Mouse (Mus musculus) cerebellum, postnatal 14 days (tissue): ENCODE results near the gene Depdc1b.

Experiments used
- DNase-seq, 2 experiments: peaks; one replicate each; pipeline ENCODE4 v3.0.0; 2021; ENCODE audit warnings: mixed read lengths in 2 of 2

Gene Depdc1b

GRCm38 (mm10) chr13:108315702-108316486, at the start of gene Depdc1b:
Gene Depdc1b, plus strand, starts transcription at chr13:108316332.
- peak; percentile 94 to 96 for DNase-seq

GRCm38 (mm10) chr13:108267841-108268634, 48.1 kb upstream of the Depdc1b start:
- DNase-seq, result no peak

- DNase-seq, result no peak
These were observed 44.5 kb upstream of the Depdc1b start for GRCm38 (mm10) chr13:108271458-108272148.

- no peak for DNase-seq
These were observed 43.8 kb upstream of the Depdc1b start for GRCm38 (mm10) chr13:108272332-108272731.

- no peak for DNase-seq
These were observed 43.1 kb upstream of the Depdc1b start for GRCm38 (mm10) chr13:108273034-108273433.

- no peak for DNase-seq
These were observed 42.7 kb upstream of the Depdc1b start for GRCm38 (mm10) chr13:108273456-108273855.

- no peak for DNase-seq
These were observed 39.6 kb upstream of the Depdc1b start for GRCm38 (mm10) chr13:108276561-108276960.

GRCm38 (mm10) chr13:108277320-108277719, 38.8 kb upstream of the Depdc1b start:
- no peak for DNase-seq

- DNase-seq, result no peak
These were observed 37.5 kb upstream of the Depdc1b start for GRCm38 (mm10) chr13:108278592-108278991.

- no peak for DNase-seq
These were observed 31.8 kb upstream of the Depdc1b start for GRCm38 (mm10) chr13:108284312-108284711.

- no peak for DNase-seq
These were observed 28.2 kb upstream of the Depdc1b start for GRCm38 (mm10) chr13:108287953-108288352.

- DNase-seq, result no peak
These were observed 26.7 kb upstream of the Depdc1b start for GRCm38 (mm10) chr13:108289436-108289835.

- no peak for DNase-seq
These were observed 25.8 kb upstream of the Depdc1b start for GRCm38 (mm10) chr13:108290314-108290713.

- DNase-seq, result peak; percentile 27 to 29
These were observed 18.6 kb upstream of the Depdc1b start for GRCm38 (mm10) chr13:108297350-108298093.

- no peak for DNase-seq
These were observed 17.9 kb upstream of the Depdc1b start for GRCm38 (mm10) chr13:108298241-108298640.

- no peak for DNase-seq
These were observed 15.7 kb upstream of the Depdc1b start for GRCm38 (mm10) chr13:108300346-108300950.

GRCm38 (mm10) chr13:108301411-108301810, 14.7 kb upstream of the Depdc1b start:
- no peak for DNase-seq

- DNase-seq, result no peak
These were observed 13.0 kb upstream of the Depdc1b start for GRCm38 (mm10) chr13:108302957-108303675.

GRCm38 (mm10) chr13:108303841-108304240, 12.3 kb upstream of the Depdc1b start:
- DNase-seq, result no peak

GRCm38 (mm10) chr13:108304680-108305079, 11.5 kb upstream of the Depdc1b start:
- no peak for DNase-seq

- no peak for DNase-seq
These were observed 363 bp downstream of the Depdc1b start for GRCm38 (mm10) chr13:108316487-108316903.
